Mouse (Mus musculus) limb, embryonic 11.5 days (tissue): Measurements from ENCODE around the gene Tmem62. TPM values are rescaled to one million over a fixed set of nuclear protein-coding genes. Genes with fewer than 3 reads are reported as not detected.

Experiments
- ATAC-seq: fragments of 200-750 bp; cut with Nextera tagmentation; 2 replicates; pipeline ENCODE4 v1.8.0; 2017; ENCODE audit warnings: low read depth; ENCODE audit not compliant: insufficient number of reproducible peaks, low FRiP score, low TSS enrichment
- DNase-seq: peaks from one replicate; pipeline ENCODE4 v3.0.0-alpha.2; 2015; ENCODE audit warnings: low spot score
- H3K27ac ChIP-seq: fragments of 300-500 bp; sonication (generic); replicated peaks from 2 replicates; pipeline ENCODE4 v1.5.1; 2014; ENCODE audit warnings: low read depth, mild to moderate bottlenecking, low read length
- H3K27me3 ChIP-seq: fragments of 300-500 bp; sonication (generic); 2 replicates; pipeline ENCODE4 v1.6.1; 2014; ENCODE audit warnings: mild to moderate bottlenecking, low read length, mixed read lengths; ENCODE audit not compliant: control insufficient read depth, insufficient read depth
- H3K36me3 ChIP-seq: fragments of 300-500 bp; sonication (generic); 2 replicates; pipeline ENCODE4 v1.6.1; 2014; ENCODE audit warnings: mild to moderate bottlenecking, low read length, moderate library complexity, mixed read lengths; ENCODE audit not compliant: control insufficient read depth, insufficient read depth
- H3K4me1 ChIP-seq: fragments of 300-500 bp; sonication (generic); 2 replicates; pipeline ENCODE4 v1.6.1; 2014; ENCODE audit warnings: low read length, mixed read lengths; ENCODE audit not compliant: control insufficient read depth, insufficient read depth
- H3K4me2 ChIP-seq: fragments of 300-500 bp; sonication (generic); 2 replicates; pipeline ENCODE4 v1.6.1; 2014; ENCODE audit warnings: low read depth, mild to moderate bottlenecking, moderate library complexity; ENCODE audit not compliant: severe bottlenecking
- H3K4me3 ChIP-seq: fragments of 300-500 bp; sonication (generic); 2 replicates; pipeline ENCODE4 v1.5.1; 2014; ENCODE audit warnings: low read depth, low read length
- H3K9ac ChIP-seq: fragments of 300-500 bp; sonication (generic); 2 replicates; pipeline ENCODE4 v1.6.1; 2014; ENCODE audit warnings: mild to moderate bottlenecking, low read length
- H3K9me3 ChIP-seq: fragments of 300-500 bp; sonication (generic); 2 replicates; pipeline ENCODE4 v1.6.1; 2016; ENCODE audit warnings: low read length; ENCODE audit not compliant: control insufficient read depth
- WGBS: fragments of 180-500 bp; shearing (Covaris S2); extraction: QIAGEN DNeasy Blood & Tissue Kit; methylation state at CpG from one replicate; pipeline ENCODE4 v1.1.7; 2014; 5-methylcytosine and 5-hydroxymethylcytosine counted together
- polyA plus RNA-seq: library from polyadenylated mRNA; unstranded; fragments of >200 nt; fragmentation: Nextera tagmentation; extraction: Ambion mirVana; gene quantifications from 2 replicates; pipeline ENCODE4 v1.2.1, GENCODE M21; 2014

The Tmem62 gene
- polyA plus RNA-seq, result 0.93 and 1.9 TPM in 2 replicates

DNA sequence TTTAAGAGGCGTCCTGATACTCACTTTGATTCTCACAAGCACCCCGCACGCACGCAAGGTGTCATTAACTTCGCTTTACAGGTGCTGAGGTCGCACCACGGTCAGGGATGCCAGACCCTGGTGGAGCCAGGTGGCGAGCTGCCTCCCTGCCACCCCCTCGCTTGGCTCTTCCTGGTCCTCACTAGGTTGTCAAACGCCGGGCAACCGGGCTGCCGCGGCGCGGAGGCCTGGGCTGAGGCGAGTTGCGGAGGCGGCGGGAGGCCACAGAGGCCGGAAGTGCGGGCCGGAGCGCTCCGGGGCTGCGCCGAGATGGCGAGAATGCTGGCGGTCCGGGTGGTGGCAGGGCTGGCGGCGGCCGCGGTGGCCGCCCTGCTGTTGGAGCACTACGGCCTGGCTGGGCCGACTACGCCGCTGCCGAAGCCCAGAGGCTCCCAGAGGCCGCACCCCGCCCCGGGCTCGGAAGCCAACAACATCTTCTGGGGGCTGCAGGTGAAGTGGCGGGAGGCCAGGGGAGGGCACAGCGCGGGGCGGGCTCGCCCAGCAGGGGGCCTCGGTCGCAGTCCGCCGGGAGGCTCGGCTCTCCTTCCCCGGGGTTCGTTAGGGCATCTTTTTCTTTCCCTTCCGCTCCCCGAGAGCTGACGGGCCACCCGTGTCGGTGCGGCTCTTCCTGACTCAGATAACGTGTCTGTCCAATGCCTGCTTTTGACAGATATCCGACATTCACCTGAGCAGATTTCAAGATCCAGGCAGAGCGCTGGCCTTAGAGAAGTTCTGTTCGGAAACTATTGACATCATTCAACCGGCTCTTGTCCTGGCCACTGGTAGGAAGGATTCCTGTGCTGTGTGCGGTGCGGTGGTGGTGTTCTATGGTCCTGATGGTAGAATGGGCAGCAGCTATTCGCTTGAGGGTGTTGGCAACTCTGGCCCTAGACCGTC is at the start of gene Tmem62:
TSS of gene Tmem62 (plus strand) at position 28 of the 936 bp plus-strand sequence.
- Histone ChIP-seq H3K36me3 (no peaks in the 10 kb centered on the region), H3K4me2 (peak within 1 kb of the TSS; percentile 99), H3K4me3 (peak within 1 kb of the TSS; percentile 69), H3K27me3 (0 out of 2 replicates have a peak, but pooled peaks cover 3% of the 10 kb centered on the region), H3K27ac (no peak within 1 kb of the TSS), H3K9me3 (no peaks in the 10 kb centered on the region), H3K4me1 (no peaks in the 10 kb centered on the region), H3K9ac (peak within 1 kb of the TSS; percentile 77)
- peak; percentile 78; the same call in 1 of the 2 replicates for ATAC-seq
- DNase-seq, result peak; percentile 60
- WGBS, result under 1% methylated on average over 69 of the region's 71 CpGs

DNA sequence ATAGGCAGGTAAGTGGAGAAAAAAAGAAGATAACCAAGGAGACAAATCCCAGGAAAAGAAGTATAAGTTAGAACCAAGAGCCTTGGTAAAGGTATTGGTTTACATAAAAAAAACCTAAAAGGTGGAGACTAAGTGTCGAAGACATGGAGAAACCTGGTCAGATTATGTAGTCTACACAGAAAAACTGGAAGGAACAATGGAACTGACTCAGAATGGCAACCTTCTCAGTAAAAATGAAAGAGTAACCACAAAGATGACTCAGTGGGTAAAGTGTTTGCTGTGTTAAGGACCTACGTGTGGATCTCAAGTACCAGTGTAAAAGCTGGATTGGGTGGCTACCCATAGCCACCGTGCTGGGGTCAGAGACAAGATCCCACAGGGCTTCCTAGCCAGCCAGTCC is 43.8 kb upstream of the Tmem62 start:
- H3K9ac ChIP-seq, result no peak overlapping the region

DNA sequence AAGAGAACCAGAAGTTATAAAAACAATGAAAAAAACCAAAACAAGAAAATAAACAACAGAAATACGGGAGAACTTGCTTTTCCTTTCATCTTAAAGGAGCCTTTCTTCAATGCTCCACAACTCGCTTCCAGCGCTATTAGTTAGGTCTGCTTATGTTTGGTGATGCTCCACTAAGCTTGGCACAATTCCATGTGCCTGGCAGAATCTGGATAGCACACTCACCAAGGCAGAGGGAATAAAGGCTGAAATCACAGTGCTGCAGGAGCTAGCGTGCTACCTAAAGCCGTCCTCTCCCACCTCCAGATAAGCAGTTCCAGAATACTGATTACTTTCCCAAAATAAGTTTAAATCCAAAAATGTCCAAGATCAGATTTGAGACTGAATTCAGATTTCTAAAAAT is 25.6 kb upstream of the Tmem62 start:
- Histone ChIP-seq H3K27me3 (no peaks in the 10 kb centered on the region), H3K4me3 (no peak overlapping the region), H3K9ac (no peak overlapping the region), H3K4me1 (no peaks in the 10 kb centered on the region), H3K27ac (no peak overlapping the region), H3K9me3 (no peaks in the 10 kb centered on the region), H3K4me2 (no peak overlapping the region), H3K36me3 (peaks cover 14% of the 10 kb centered on the region)
- WGBS, result 94% methylated on average over 5 of the region's 5 CpGs
- ATAC-seq (no peak), DNase-seq (no peak)

More for the DNA sequence above, 43.8 kb upstream of the Tmem62 start:
- 98% methylated on average over 3 of the region's 3 CpGs for whole genome bisulfite sequencing
- Histone ChIP-seq H3K4me1 (no peaks in the 10 kb centered on the region), H3K27ac (no peak overlapping the region), H3K36me3 (peaks cover 2% of the 10 kb centered on the region; the same call in 1 of the 2 replicates), H3K4me3 (no peak overlapping the region), H3K27me3 (no peaks in the 10 kb centered on the region), H3K4me2 (no peak overlapping the region), H3K9me3 (no peaks in the 10 kb centered on the region)
- ATAC-seq (no peak), DNase-seq (no peak)

DNA sequence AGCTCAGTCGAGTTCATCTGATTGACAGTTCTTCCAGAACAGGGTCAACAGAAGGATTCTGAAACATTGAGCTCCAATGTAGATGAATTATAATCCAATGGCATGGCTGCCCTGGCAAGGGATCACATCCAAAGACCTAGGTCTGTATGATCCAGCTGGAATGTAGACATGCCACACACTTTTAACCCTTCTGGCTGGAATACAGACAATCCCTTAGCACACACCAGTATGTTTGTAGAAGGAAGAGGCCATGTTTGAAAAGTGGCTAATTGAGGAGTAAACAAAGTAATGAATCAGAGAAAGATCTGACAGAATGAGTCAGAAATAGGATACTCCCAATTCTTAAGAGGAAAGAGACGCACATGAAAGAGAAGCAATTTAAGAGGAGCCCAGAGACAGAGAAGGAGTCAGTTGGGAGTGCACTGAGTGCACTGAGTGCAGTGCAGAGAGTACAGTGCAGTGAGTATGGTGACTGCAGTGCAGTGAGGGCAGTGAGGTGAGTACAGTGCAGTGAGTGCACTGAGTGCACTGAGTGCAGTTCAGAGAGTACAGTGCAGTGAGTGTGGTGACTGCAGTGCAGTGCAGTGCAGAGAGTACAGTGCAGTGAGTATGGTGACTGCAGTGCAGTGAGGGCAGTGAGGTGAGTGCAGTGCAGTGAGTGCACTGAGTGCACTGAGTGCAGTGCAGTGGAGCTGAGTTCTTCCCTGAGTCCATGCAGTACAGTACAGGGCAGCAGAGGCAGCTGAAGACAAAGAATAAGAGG is 24.5 kb upstream of the Tmem62 start:
- no peaks in the 10 kb centered on the region for H3K27me3 ChIP-seq
- no peak overlapping the region for H3K9ac ChIP-seq
- H3K27ac ChIP-seq, result no peak overlapping the region
- H3K36me3 ChIP-seq, result peaks cover 6% of the 10 kb centered on the region; the same call in 1 of the 2 replicates
- H3K4me3 ChIP-seq, result no peak overlapping the region
- WGBS, result 86% methylated on average over 2 of the region's 2 CpGs
- H3K4me1 ChIP-seq, result no peaks in the 10 kb centered on the region
- no peaks in the 10 kb centered on the region for H3K9me3 ChIP-seq
- DNase-seq (no peak), ATAC-seq (no peak)
- H3K4me2 ChIP-seq, result no peak overlapping the region

DNA sequence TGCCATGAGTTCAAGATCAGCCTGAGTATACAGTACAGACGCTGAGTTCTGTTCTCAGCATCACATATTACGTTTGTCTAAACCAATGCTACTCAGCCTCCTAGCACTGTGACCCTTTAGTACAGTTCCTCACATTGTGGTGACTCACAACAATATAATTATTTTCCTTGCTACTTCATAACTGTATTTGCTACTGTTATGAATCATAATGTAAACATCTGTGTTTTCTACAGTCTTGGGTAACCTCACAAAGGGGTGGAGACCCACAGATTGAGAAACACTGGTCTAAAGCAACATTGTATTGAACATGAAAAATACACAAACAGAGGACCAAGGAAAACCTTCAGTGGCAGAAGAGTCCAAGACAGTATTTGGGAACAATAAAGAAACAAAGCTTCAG is 17.5 kb upstream of the Tmem62 start:
- Histone ChIP-seq H3K9me3 (no peaks in the 10 kb centered on the region), H3K27ac (no peak overlapping the region), H3K36me3 (peaks cover 5% of the 10 kb centered on the region), H3K4me1 (no peaks in the 10 kb centered on the region), H3K4me3 (no peak overlapping the region), H3K9ac (no peak overlapping the region), H3K4me2 (no peak overlapping the region), H3K27me3 (no peaks in the 10 kb centered on the region)
- ATAC-seq (no peak), DNase-seq (no peak)
- WGBS, result 90% methylated on average over 2 of the region's 2 CpGs

DNA sequence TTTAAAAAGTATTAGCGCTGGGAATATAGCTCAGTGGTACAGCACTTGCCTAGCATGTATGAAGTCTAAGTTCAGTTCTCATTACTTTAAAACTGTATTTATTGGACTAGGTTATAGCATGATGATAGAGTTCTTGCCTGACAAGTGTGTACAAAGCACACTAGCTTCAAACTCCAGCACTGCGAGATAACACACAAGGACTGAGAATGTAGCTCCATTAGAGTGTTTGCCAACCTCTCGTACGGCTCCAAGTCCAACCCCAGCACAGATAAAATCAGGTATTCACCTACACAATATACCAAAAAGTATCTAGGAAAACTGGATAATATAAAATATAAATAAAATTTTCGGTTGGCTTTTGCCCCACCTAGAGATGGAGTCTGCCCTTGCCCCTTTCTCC is 17.0 kb upstream of the Tmem62 start:
- ATAC-seq (no peak), DNase-seq (no peak)
- Histone ChIP-seq H3K4me3 (no peak overlapping the region), H3K9me3 (no peaks in the 10 kb centered on the region), H3K36me3 (peaks cover 5% of the 10 kb centered on the region), H3K27ac (no peak overlapping the region), H3K4me1 (no peaks in the 10 kb centered on the region), H3K27me3 (no peaks in the 10 kb centered on the region), H3K4me2 (no peak overlapping the region), H3K9ac (no peak overlapping the region)
- 92% methylated on average over 5 of the region's 5 CpGs for WGBS

DNA sequence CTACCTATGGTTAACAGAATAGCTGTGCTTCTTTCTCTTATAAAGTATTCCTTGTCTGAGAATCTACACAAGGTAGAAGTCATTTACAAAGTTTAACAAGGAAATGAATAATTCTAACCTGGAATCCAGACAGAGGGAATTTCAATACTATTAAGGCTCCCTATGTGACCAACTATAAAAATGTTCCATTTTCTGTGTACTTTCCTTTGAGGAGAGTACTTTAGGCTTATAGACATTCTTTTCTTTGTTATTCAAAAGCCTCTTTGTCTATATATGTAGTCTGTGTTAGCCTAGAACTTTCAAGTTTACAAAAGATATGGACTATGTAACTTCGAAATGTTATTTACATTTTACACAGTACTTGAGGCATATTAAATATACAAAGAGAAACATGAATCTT is 16.6 kb upstream of the Tmem62 start:
- Histone ChIP-seq H3K4me3 (no peak overlapping the region), H3K36me3 (peaks cover 5% of the 10 kb centered on the region), H3K27me3 (no peaks in the 10 kb centered on the region), H3K4me2 (no peak overlapping the region), H3K9me3 (no peaks in the 10 kb centered on the region), H3K9ac (no peak overlapping the region), H3K4me1 (no peaks in the 10 kb centered on the region), H3K27ac (no peak overlapping the region)
- DNase-seq (no peak), ATAC-seq (no peak)
- 90% methylated on average over 1 of the region's 1 CpGs for WGBS

DNA sequence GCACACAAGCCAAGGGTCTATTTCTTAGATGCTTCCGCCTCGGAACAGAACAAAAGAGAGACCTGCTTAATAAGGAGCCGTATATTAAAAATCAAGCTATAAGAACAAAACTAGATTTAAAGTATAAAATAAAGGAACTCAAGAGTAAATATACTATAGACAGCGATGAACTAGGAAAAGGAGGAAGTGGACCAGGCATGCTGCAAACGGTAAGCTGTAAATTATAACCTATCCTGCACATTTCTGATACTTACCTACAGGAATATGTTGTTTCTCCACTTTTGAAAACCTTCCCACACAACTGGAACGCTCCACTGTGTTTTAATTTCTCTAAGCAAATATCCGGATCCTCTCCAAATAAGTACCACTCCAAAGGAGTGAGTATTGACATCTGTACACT is 13.7 kb upstream of the Tmem62 start:
- no peak overlapping the region for H3K4me2 ChIP-seq
- peaks cover 4% of the 10 kb centered on the region for H3K36me3 ChIP-seq
- WGBS, result 92% methylated on average over 7 of the region's 7 CpGs
- no peaks in the 10 kb centered on the region for H3K9me3 ChIP-seq
- no peak for DNase-seq
- no peaks in the 10 kb centered on the region for H3K4me1 ChIP-seq
- no peaks in the 10 kb centered on the region for H3K27me3 ChIP-seq
- no peak overlapping the region for H3K27ac ChIP-seq
- no peak overlapping the region for H3K9ac ChIP-seq
- ATAC-seq, result no peak
- H3K4me3 ChIP-seq, result no peak overlapping the region
